ENCODE assay signal across 19 mouse cellular contexts in the genomic region with DNA sequence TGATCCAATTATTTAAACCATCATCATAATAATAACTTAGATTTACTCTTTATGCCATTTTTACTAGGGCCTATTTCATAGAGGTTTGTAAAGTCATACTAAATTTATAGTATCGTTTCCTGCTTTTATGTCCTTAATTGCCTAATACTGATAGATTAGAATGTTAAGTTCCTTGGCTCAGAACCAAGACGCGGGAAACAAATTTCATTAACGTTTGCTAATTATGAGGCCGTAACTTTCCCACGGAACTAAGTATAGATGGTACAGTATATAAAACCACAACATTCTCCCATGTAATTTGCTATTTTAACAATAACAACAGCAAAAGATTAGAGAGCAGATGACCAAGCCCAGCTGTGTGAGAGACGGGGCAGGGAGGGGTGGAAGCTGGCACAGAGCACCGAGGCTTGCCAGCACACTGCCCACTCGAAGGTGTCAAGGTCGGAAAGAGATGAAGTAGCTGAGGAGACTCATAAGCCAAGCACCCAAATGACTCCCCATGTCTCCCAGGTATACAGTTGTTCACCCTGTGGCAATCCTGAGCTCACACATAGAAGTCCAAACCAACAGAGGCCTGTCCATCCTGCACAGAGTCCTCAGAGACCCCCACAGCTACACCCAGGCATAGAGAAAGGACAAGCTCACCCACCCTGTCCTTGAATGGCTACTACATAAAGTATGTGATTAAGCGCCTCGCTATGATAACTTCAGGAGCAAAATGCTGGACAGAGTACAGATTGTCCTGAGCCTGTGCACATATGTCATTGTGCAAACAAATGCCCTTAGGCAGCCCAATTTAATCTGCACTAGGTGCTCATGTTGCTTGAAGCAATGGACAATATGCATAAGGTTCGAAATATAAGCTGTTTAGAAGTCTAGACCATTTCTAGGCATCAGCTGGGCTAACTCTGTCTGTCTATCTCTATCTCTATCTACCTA. TPM values are rescaled to one million over a fixed set of nuclear protein-coding genes. Genes with fewer than 3 reads are reported as not detected.
DNase-seq lines count a peak whose midpoint lies in the region; ATAC-seq and TF ChIP-seq lines count a peak whose summit lies in the region.
"Had no signal": no experiment of that assay in that cellular context is flagged by ENCODE, and none has a peak within 500 bp of the region (broad histone marks: within the 10 kb centered on the region; RNA-seq: fewer than 3 reads in every experiment).

No protein-coding gene starts in this region.

- peaks cover 95% of the 10 kb centered on the region for H3K4me1 ChIP-seq in kidney, embryonic 16.5 days (ENCODE audit: insufficient read depth, low read length)
- peaks cover 52% of the 10 kb centered on the region for H3K4me1 ChIP-seq in kidney, adult 2 months (ENCODE audit: control insufficient read depth, insufficient read depth, low read length)

- H3K9ac ChIP-seq in kidney, embryonic 16.5 days (replicated peaks; ENCODE audit: low read length): no peak overlapping the region; the same call in 1 of the 2 replicates
- H3K9ac ChIP-seq: forebrain, embryonic 13.5 days; midbrain, embryonic 13.5 days had no signal

- no peak for TF ChIP-seq POLR2A in kidney, adult 2 months (IDR thresholded peaks at IDR 0.05; ENCODE audit: low read depth, low read length)

- no peak overlapping the region for H3K4me2 ChIP-seq in kidney, embryonic 16.5 days (replicated peaks; ENCODE audit: low read depth, low read length)
- H3K4me2 ChIP-seq: forebrain, embryonic 13.5 days; liver, embryonic 11.5 days; midbrain, embryonic 13.5 days had no signal

- no peaks in the 10 kb centered on the region for H3K36me3 ChIP-seq in kidney, embryonic 16.5 days (ENCODE audit: insufficient read depth, low read length)
- H3K36me3 ChIP-seq in kidney, adult 2 months (ENCODE audit: control insufficient read depth, insufficient read depth, low read length): no peaks in the 10 kb centered on the region
- H3K36me3 ChIP-seq: G1E; midbrain, embryonic 13.5 days had no signal

- peak overlapping the region; percentile 75 for H3K27ac ChIP-seq in gastrocnemius, adult 2 months
- H3K27ac ChIP-seq in kidney, embryonic 16.5 days (ENCODE audit: low read length): peak overlapping the region; percentile 92
- H3K27ac ChIP-seq in kidney, adult 2 months (ENCODE audit: insufficient read depth, low read depth, low read length): no peak overlapping the region
- H3K27ac ChIP-seq: forebrain, embryonic 13.5 days; hindbrain, postnatal 0 days; midbrain, embryonic 13.5 days had no signal

- TF ChIP-seq CTCF in gastrocnemius, adult 2 months (IDR thresholded peaks at IDR 0.05): no peak
- no peak for TF ChIP-seq CTCF in kidney, adult 2 months (conservative IDR thresholded peaks at IDR 0.05; ENCODE audit: insufficient read depth, insufficient read length, low read depth, low read length)

- H3K9me3 ChIP-seq in kidney, embryonic 16.5 days (ENCODE audit: low read length): no peaks in the 10 kb centered on the region
- H3K9me3 ChIP-seq: forebrain, embryonic 13.5 days; G1E; midbrain, embryonic 13.5 days had no signal

- 43% methylated on average over 13 of the region's 13 CpGs for WGBS in kidney, embryonic 16.5 days
- WGBS in kidney, adult 2 months: 42% methylated on average over 13 of the region's 13 CpGs

- no peaks in the 10 kb centered on the region for H3K27me3 ChIP-seq in kidney, embryonic 16.5 days (ENCODE audit: insufficient read depth, low read length)
- H3K27me3 ChIP-seq in kidney, adult 2 months (replicated peaks; ENCODE audit: control insufficient read depth, insufficient read depth, low read length): no peaks in the 10 kb centered on the region
- H3K27me3 ChIP-seq: forebrain, embryonic 13.5 days; midbrain, embryonic 13.5 days had no signal

- no peak overlapping the region for H3K4me3 ChIP-seq in gastrocnemius, adult 2 months
- H3K4me3 ChIP-seq in kidney, embryonic 16.5 days (ENCODE audit: low read length): no peak overlapping the region
- no peak overlapping the region for H3K4me3 ChIP-seq in kidney, adult 2 months (ENCODE audit: insufficient read depth, low read depth, low read length)
- H3K4me3 ChIP-seq: forebrain, embryonic 13.5 days; midbrain, embryonic 13.5 days had no signal

- ATAC-seq in kidney, embryonic 16.5 days (ENCODE audit: low FRiP score, low TSS enrichment): 0 out of 2 replicates have a peak, but pooled peaks have one; percentile 0
- ATAC-seq: forebrain, embryonic 13.5 days; hindbrain, postnatal 0 days; midbrain, embryonic 13.5 days had no signal

- intact Hi-C loops in gastrocnemius, adult 2 months (cut with DNase I): no loop called here
- intact Hi-C loops in gastrocnemius, postnatal 14 days (cut with DNase I; ENCODE audit: low total_unique reads): loop anchor here (5.0 kb wide), 1 partner anchor 155 kb away; no protein-coding TSS in a partner anchor

- no peak for DNase-seq in gastrocnemius, adult 2 months
- DNase-seq in gastrocnemius, postnatal 14 days: no peak
- DNase-seq in kidney, adult 2 months: no peak
- DNase-seq in 3T3-L1 (ENCODE audit: low read depth, low spot score) (peak; percentile 79), adipocyte (ENCODE audit: low spot score) (peak; percentile 53)
- no peak for DNase-seq in layer of hippocampus, postnatal 36 days
- no peak for DNase-seq in embryo, embryonic 10.5 days (ENCODE audit: low spot score)
- DNase-seq: cerebellum, adult 9-10 months; embryo, embryonic 11 days; heart, postnatal 4 days; left cerebral cortex, postnatal 4 days; right cerebral cortex, postnatal 25 days; thymus, adult 2 months had no signal

RNA-seq across cellular contexts. Expression of a gene that starts 55.3 kb away (rescaled TPM):
- 10 to 100 TPM; 51.3 to 69.5 TPM for total RNA-seq in gastrocnemius, adult 2 months (2021)
- total RNA-seq in gastrocnemius, postnatal 14 days (2021): 100 to 1,000 TPM; 297 to 319 TPM
- 121 and 126 TPM in 2 replicates for polyA plus RNA-seq in kidney, embryonic 16.5 days (2015; fragmentation: Nextera tagmentation; extraction: Ambion mirVana)
- 75.6 and 83.5 TPM in 2 replicates for polyA plus RNA-seq in kidney, adult 2 months (2012; rRNA removed)
- total RNA-seq in layer of hippocampus, postnatal 36 days (2021): 10 to 100 TPM; 46.4 to 57.3 TPM
- polyA plus RNA-seq: G1E had no signal

RNA-seq across cellular contexts. Expression of a gene that starts 55.3 kb away (rescaled TPM):
- 100 to 1,000 TPM in 1 of 2 experiments, 10 to 100 TPM in 1; 73.3 to 117 TPM for total RNA-seq in gastrocnemius, adult 2 months (2021)
- total RNA-seq in gastrocnemius, postnatal 14 days (2021): 100 to 1,000 TPM; 636 to 736 TPM
- 382 and 440 TPM in 2 replicates for polyA plus RNA-seq in kidney, embryonic 16.5 days (2015; fragmentation: Nextera tagmentation; extraction: Ambion mirVana)
- polyA plus RNA-seq in kidney, adult 2 months (2012; rRNA removed): 216 and 304 TPM in 2 replicates
- total RNA-seq in layer of hippocampus, postnatal 36 days (2021): 10 to 100 TPM; 47.7 to 51.9 TPM
- polyA plus RNA-seq: G1E had no signal

Comparison
In these comparisons a context has a peak if more than half of its experiments do, and no peak if none do; other contexts are left out.
1. RNA of a gene that starts 55.3 kb away (total RNA-seq): 297 to 319 TPM in gastrocnemius, postnatal 14 days; 51.3 to 69.5 TPM in gastrocnemius, adult 2 months and 46.4 to 57.3 TPM in layer of hippocampus, postnatal 36 days; every median in the first group is over 4 times any median in the second.
2. RNA of a gene that starts 55.3 kb away (total RNA-seq): 636 to 736 TPM in gastrocnemius, postnatal 14 days; 73.3 to 117 TPM in gastrocnemius, adult 2 months and 47.7 to 51.9 TPM in layer of hippocampus, postnatal 36 days; every median in the first group is over 4 times any median in the second.
3. DNase-seq: peak in 3T3-L1 (single experiment) and adipocyte (single experiment); none in gastrocnemius, adult 2 months (single experiment), gastrocnemius, postnatal 14 days (single experiment), kidney, adult 2 months (single experiment), layer of hippocampus, postnatal 36 days (0 of 2) and embryo, embryonic 10.5 days (single experiment).